Mouse (Mus musculus): ENCODE results near the gene Olfr893. TPM values are rescaled to one million over a fixed set of nuclear protein-coding genes. Genes with fewer than 3 reads are reported as not detected.
"Not testable (repeated sequence)": the region's sequence is repeated elsewhere in the genome, so short reads cannot be mapped to it uniquely, and the experiment has no call there.

The Olfr893 gene
- not detected for total RNA-seq (2021)

- intact Hi-C loops (cut with DNase I) = no loop called here
Measured at GRCm38 (mm10) chr9:38208065-38208464, at the start of gene Olfr893. Olfr893 (plus strand) TSS chr9:38208365.

GRCm38 (mm10) chr9:38168341-38168740 is 39.8 kb upstream of the Olfr893 start:
- intact Hi-C loops (cut with DNase I); DNase-seq (ENCODE audit: low spot score in 2 of 2): not testable (repeated sequence)

More at GRCm38 (mm10) chr9:38208065-38208464, at the start of gene Olfr893:
- no peak for DNase-seq (ENCODE audit: low spot score in 2 of 2)

DNA sequence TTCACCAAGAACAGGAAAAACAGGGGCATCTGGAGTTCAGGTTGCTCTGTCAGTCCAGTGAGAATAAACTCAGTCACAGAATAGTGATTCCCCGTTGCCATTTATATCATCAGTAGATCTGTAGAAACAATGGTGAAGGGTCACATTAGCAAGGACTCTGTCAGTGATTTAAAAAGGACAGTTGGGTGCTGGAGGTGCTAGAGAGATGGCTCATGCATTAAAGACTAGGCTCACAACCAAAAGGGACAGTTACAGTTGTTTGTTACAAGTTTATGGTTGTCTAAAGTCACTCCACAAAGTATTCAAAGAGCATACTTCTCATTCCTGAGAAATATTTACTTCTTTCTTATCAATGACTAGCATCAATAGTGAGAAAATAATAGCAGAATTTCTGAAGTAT is 27.4 kb upstream of the Olfr893 start, which contains the start of gene Olfr891:
Olfr891 (minus strand) TSS at position 101 of the 400 bp plus-strand sequence.
- intact Hi-C loops (cut with DNase I) = no loop called here

GRCm38 (mm10) chr9:38217755-38218154 is 9.6 kb downstream of the Olfr893 start, which contains the start of gene Olfr894:
Olfr894 (plus strand) TSS chr9:38218055.
- DNase-seq (ENCODE audit: low spot score in 2 of 2) = no peak
- intact Hi-C loops (cut with DNase I) = no loop called here

More for the DNA sequence above, 27.4 kb upstream of the Olfr893 start, which contains the start of gene Olfr891:
- DNase-seq (ENCODE audit: low spot score in 2 of 2) = no peak

DNA sequence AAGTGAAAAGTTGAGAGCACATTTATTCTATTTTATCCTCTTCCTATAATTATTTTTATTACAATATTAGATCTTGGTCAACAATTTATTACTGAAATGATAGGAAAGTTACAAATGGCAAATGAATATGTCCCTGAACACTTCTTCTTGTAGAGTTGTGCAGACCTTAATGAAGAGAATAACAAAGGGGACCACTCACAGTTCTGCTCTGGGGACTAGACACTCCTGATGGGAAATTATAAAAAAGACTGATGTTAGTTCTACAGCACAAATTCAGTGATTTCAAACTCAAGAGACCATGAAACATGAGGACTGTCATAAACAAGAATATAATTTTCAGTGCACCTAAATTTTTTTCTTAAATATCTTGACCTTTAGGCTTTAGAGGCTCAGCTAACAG is 44.3 kb downstream of the Olfr893 start, which contains the start of gene Olfr143:
Olfr143 (plus strand) TSS at position 301 of the 400 bp plus-strand sequence.
- intact Hi-C loops (cut with DNase I) = no loop called here
- no peak for DNase-seq (ENCODE audit: low spot score in 2 of 2)

Other genes starting within 250 kb of the Olfr893 start
- under 1 TPM in 1 of 2 experiments, not detected in 1; 0.15 TPM for gene Olfr881, start 216.5 kb upstream of the Olfr893 start, total RNA-seq (2021)
- gene Olfr883, start 182.6 kb upstream of the Olfr893 start, total RNA-seq (2021) = not detected
- not detected for gene Olfr884, start 161.8 kb upstream of the Olfr893 start, total RNA-seq (2021)
- not detected for gene Olfr885, start 147.0 kb upstream of the Olfr893 start, total RNA-seq (2021)
- not detected for gene Olfr887, start 124.3 kb upstream of the Olfr893 start, total RNA-seq (2021)
- not detected for gene Olfr888, start 100.2 kb upstream of the Olfr893 start, total RNA-seq (2021)
- not detected for gene Olfr889, start 93.2 kb upstream of the Olfr893 start, total RNA-seq (2021)
- gene Olfr890, start 65.8 kb upstream of the Olfr893 start, total RNA-seq (2021) = not detected
- not detected for gene Olfr891, start 27.5 kb upstream of the Olfr893 start, total RNA-seq (2021)
- not detected for gene Olfr894, start 9.7 kb downstream of the Olfr893 start, total RNA-seq (2021)
- gene Olfr143, start 44.4 kb downstream of the Olfr893 start, total RNA-seq (2021) = not detected
- gene Olfr895, start 59.5 kb downstream of the Olfr893 start, total RNA-seq (2021) = not detected
- not detected for gene Olfr896-ps1, start 82.7 kb downstream of the Olfr893 start, total RNA-seq (2021)
- not detected for gene Olfr25, start 120.7 kb downstream of the Olfr893 start, total RNA-seq (2021)
- not detected for gene Olfr898, start 140.0 kb downstream of the Olfr893 start, total RNA-seq (2021)
- not detected for gene Olfr250, start 158.5 kb downstream of the Olfr893 start, total RNA-seq (2021)
- not detected for gene Olfr251, start 168.7 kb downstream of the Olfr893 start, total RNA-seq (2021)
- gene Olfr147, start 193.3 kb downstream of the Olfr893 start, total RNA-seq (2021) = not detected
- not detected for gene Olfr901, start 221.1 kb downstream of the Olfr893 start, total RNA-seq (2021)
- gene Olfr902, start 239.3 kb downstream of the Olfr893 start, total RNA-seq (2021) = not detected

All from left cerebral cortex, postnatal 36 days (tissue).